Mouse (Mus musculus): ENCODE measurements around the gene Map4k4. TPM values are rescaled to one million over a fixed set of nuclear protein-coding genes. Genes with fewer than 3 reads are reported as not detected.

Map4k4 gene
- polyA plus RNA-seq, 1 experiment from 2014 or later = 25.1 TPM

DNA sequence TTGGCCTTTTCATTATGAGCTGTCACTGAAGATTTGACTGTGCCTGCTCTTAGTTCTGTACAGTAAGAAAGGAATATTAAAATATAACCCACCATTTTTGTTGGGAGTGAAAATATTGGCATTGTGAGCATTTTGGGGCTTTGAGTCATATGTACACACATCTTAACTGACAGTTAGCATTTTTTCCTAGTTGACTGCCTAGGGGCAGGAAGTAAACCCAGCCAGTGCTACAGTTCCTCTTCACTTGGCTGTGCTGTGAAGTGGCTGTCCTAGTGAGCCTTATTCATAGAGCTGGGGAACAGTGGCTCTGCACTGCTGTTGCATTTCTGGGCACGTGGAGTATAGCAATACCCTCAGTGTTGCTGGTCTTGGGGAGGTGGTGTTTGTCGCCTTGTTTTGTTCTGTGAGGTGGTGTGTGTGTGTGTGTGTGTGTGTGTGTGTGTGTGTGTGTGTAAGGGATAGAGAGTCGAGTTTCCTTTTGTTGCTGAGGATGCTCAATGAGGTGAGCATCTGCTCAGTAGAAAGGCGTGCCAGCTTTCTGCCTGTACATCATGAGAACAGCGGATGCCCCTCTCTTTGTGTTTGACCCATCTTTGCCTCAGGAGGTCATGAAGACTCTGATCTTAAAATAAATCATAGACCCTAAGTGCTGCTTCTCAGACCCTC, 43.7 kb downstream of the Map4k4 start:
- Histone ChIP-seq H3K9me3 (replicated peaks) (no peaks in the 10 kb centered on the region), H3K4me1 (peaks cover 97% of the 10 kb centered on the region), H3K4me3 (no peak overlapping the region), H3K36me3 (0 out of 2 replicates have a peak, but pooled peaks cover 3% of the 10 kb centered on the region), H3K27ac (replicated peaks) (no peak overlapping the region; the same call in 1 of the 2 replicates), H3K27me3 (ENCODE audit: low read depth, poor library complexity, severe bottlenecking) (no peaks in the 10 kb centered on the region)
- 53% methylated on average over 5 of the region's 5 CpGs for WGBS
- no peak for DNase-seq (ENCODE audit: low spot score)

DNA sequence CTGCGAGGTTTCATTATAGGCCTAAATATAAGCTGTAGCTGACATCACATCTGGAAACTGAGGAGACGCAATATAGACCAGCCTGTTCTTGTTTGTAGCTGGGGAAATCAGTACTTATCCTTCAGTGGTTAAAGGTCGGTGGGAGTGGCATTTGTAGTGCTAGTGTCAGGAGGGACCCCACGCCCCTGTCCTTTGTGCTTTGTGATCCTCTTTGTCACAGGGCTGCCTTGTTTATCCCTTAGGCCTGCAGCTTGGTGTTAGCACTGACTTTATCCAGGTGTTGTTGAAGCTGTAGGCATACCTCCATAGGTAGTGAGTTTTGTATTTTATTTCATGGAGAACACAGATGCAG, 44.2 kb downstream of the Map4k4 start:
- WGBS = 46% methylated on average over 4 of the region's 4 CpGs

DNA sequence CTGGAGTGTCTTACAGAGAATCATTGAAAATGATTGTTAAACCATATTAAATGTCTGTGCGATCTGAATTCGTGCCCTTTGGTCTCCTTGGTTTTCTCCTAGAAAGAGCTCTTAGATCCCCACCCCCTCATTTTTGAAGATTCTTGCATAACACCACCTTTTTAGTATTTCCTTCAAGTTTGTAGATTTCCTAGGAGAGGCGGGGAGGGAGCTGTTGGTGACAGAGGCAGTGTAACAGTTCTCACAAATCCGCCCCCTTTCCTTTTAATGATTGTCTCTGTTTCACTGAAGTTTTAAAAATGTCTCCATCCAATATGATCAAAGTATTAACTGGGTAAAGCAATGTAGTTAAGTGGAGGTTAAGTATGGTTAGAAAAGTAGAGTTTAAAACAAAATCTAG, 45.7 kb downstream of the Map4k4 start:
- H3K4me1 ChIP-seq = peaks cover 96% of the 10 kb centered on the region
- H3K4me3 ChIP-seq = no peak overlapping the region
- no peaks in the 10 kb centered on the region for H3K27me3 ChIP-seq (ENCODE audit: low read depth, poor library complexity, severe bottlenecking)
- no peaks in the 10 kb centered on the region for H3K9me3 ChIP-seq (replicated peaks)
- H3K27ac ChIP-seq (replicated peaks) = no peak overlapping the region
- WGBS = 76% methylated on average over 4 of the region's 4 CpGs
- H3K36me3 ChIP-seq = no peaks in the 10 kb centered on the region
- no peak for DNase-seq (ENCODE audit: low spot score)

More for the DNA sequence above, 44.2 kb downstream of the Map4k4 start:
- no peak for DNase-seq (ENCODE audit: low spot score)
- Histone ChIP-seq H3K27ac (replicated peaks) (no peak overlapping the region; the same call in 1 of the 2 replicates), H3K36me3 (no peaks in the 10 kb centered on the region), H3K9me3 (replicated peaks) (no peaks in the 10 kb centered on the region), H3K4me1 (peaks cover 98% of the 10 kb centered on the region), H3K4me3 (no peak overlapping the region), H3K27me3 (ENCODE audit: low read depth, poor library complexity, severe bottlenecking) (no peaks in the 10 kb centered on the region)

DNA sequence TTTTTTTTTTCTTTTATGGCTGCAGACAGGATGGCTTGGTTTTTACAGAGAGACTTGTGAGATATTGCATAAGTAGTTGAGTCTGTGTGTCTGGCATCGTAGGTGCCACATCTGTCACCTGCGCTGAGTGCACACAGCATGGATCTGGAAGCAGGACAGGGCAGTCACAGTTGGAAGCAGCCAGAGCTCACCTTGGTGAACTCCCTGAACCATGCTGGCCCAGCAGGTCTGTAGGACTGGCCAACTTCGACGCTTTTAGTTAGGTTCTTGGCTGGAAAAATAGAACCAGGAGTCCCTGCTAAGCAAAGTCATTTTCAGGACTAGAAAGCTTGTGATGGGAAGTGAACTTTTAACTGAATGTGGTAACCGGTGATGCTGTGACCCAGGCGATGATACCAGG, 46.5 kb downstream of the Map4k4 start:
- Histone ChIP-seq H3K36me3 (no peaks in the 10 kb centered on the region), H3K4me1 (peaks cover 93% of the 10 kb centered on the region), H3K4me3 (no peak overlapping the region), H3K27me3 (ENCODE audit: low read depth, poor library complexity, severe bottlenecking) (no peaks in the 10 kb centered on the region), H3K9me3 (replicated peaks) (no peaks in the 10 kb centered on the region), H3K27ac (replicated peaks) (peak overlapping the region; percentile 63; the same call in 1 of the 2 replicates)
- DNase-seq (ENCODE audit: low spot score) = no peak
- 67% methylated on average over 6 of the region's 6 CpGs for WGBS

DNA sequence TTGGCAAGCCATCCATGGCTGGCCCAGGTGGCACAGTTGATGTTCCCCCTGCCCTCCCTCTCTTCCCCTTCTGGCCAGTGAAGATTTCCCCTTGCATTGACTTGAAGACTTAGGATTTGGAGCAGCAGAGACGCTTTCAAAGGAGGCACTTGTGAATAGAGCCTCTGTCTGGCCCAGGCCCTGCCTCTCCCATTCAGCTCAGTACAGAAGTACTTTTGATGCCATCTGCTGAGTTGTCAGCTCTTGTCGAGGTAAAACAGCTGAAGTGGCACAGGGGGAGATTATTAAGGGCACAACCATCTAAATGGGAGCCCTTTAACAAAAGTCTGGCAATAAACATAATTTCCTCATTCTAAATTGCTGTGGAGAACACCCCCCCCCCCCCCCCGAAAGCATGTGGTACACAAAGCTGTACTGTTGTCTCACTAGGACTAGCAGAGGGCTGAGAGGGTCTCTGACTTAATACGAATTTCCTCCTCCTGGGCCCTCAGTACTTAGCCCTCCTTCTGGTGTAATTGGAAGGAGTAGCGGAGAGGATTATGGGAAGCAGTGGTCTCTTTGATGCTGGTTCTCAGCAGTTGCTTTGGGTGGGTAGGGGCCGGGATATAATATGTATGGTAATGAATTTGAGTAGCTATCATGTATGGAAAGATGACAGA, 47.1 kb downstream of the Map4k4 start:
- peaks cover 91% of the 10 kb centered on the region for H3K4me1 ChIP-seq
- H3K27me3 ChIP-seq (ENCODE audit: low read depth, poor library complexity, severe bottlenecking) = no peaks in the 10 kb centered on the region
- no peak overlapping the region for H3K4me3 ChIP-seq
- H3K27ac ChIP-seq (replicated peaks) = peak overlapping the region; percentile 50; the same call in 1 of the 2 replicates
- no peaks in the 10 kb centered on the region for H3K9me3 ChIP-seq (replicated peaks)
- H3K36me3 ChIP-seq = no peaks in the 10 kb centered on the region
- no peak for DNase-seq (ENCODE audit: low spot score)
- 54% methylated on average over 6 of the region's 6 CpGs for WGBS

DNA sequence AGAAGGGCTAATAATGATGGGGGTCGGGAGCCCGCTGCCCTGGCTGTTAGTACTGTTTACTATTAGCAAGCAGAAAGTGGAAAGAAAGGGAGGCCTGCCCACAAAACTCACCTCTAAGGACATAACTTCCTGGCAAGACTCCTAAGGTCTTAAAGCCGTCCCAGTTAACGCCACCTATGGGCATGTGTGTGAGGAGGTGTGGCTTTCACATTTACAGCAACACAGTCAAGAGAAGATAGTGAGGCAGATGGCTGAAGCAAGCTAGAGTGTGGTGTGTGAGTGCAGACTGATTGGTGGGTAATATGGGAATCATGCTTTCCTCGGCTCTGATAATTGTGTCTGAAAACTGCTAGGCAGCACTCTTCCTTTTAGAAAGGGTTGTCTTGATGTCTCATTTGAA, 48.5 kb downstream of the Map4k4 start:
- no peak for DNase-seq (ENCODE audit: low spot score)
- no peaks in the 10 kb centered on the region for H3K9me3 ChIP-seq (replicated peaks)
- H3K27me3 ChIP-seq (ENCODE audit: low read depth, poor library complexity, severe bottlenecking) = no peaks in the 10 kb centered on the region
- H3K4me1 ChIP-seq = peaks cover 84% of the 10 kb centered on the region
- no peak overlapping the region for H3K4me3 ChIP-seq
- H3K36me3 ChIP-seq = no peaks in the 10 kb centered on the region
- no peak overlapping the region for H3K27ac ChIP-seq (replicated peaks)
- WGBS = 67% methylated on average over 5 of the region's 5 CpGs

DNA sequence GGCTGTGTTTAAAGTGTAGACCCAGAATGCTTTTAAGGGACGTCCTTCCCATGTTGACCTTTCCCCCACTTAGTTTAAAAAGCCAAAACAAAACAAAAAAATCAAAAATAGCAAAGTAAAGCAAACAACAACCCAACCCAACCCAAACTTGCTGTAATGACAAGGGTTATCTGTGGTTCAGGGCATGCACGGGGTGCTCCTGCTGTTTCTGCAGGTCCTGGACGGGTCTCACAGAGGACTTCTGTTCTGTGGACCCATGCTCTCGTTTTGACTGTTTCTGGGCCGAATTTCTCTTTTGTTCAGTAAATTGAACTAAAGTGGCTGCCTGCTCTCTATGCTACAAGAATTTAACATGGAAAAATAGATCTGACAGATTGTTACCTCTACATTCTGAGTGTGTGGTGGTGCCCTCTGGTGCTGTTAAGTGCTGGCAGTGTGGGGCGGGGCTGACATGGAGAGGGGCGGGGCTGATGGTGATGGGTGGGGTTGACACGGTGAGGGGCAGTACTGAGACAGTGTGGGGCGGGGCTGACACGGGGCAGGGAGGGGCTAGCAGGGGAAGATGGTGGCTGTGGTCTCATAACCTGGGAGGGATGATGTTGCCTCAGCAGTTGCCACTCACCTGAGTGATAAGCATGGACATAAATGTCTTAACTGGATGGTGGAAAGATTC, 49.2 kb downstream of the Map4k4 start:
- Histone ChIP-seq H3K4me3 (no peak overlapping the region), H3K27ac (replicated peaks) (no peak overlapping the region), H3K36me3 (no peaks in the 10 kb centered on the region), H3K9me3 (replicated peaks) (no peaks in the 10 kb centered on the region), H3K4me1 (peaks cover 83% of the 10 kb centered on the region), H3K27me3 (ENCODE audit: low read depth, poor library complexity, severe bottlenecking) (no peaks in the 10 kb centered on the region)
- WGBS = 43% methylated on average over 10 of the region's 10 CpGs
- no peak for DNase-seq (ENCODE audit: low spot score)

DNA sequence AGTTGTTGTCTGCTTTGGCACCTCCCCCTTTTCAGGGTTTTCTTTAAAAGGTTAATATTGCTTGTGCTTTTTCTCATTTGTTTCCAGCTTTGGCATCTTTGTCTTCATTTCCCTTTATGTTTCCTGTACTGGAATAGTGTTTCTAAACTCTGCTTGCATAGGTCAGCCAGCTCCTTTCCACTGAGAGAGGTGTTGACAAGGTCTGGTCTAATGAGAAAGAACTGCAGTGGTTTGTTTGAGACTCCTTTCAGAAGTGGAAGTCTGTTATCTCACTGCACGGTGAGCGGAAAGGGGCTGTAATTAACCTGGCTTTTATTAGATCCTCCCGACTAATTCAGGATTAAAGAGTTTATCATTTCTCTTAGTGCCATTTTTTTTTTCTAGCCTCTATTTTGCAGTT, 49.9 kb downstream of the Map4k4 start:
- 85% methylated on average over 3 of the region's 3 CpGs for WGBS
- no peaks in the 10 kb centered on the region for H3K36me3 ChIP-seq
- H3K27ac ChIP-seq (replicated peaks) = no peak overlapping the region
- H3K9me3 ChIP-seq (replicated peaks) = no peaks in the 10 kb centered on the region
- H3K27me3 ChIP-seq (ENCODE audit: low read depth, poor library complexity, severe bottlenecking) = no peaks in the 10 kb centered on the region
- no peak for DNase-seq (ENCODE audit: low spot score)
- peaks cover 83% of the 10 kb centered on the region for H3K4me1 ChIP-seq
- H3K4me3 ChIP-seq = no peak overlapping the region

DNA sequence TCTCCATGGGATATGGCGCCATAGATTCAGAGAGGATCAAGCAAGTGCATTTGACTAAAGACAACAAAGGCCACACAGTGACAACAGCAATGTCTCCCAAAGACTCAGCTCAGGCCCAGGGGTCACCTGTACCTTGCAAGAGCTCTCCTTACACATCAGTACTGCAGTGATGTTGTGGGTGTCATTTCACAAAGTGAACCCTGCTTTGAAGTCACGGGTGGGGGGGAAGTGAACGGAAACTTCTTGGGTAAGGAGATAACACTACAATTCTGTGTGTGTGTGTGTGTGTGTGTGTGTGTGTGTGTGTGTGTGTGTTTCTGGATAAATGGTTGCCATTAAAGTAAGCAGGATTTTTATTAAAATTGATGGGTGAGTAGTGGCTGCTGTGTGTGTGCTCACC, 53.9 kb downstream of the Map4k4 start:
- Histone ChIP-seq H3K4me3 (no peak overlapping the region), H3K36me3 (no peaks in the 10 kb centered on the region), H3K4me1 (peaks cover 79% of the 10 kb centered on the region), H3K9me3 (replicated peaks) (no peaks in the 10 kb centered on the region), H3K27ac (replicated peaks) (no peak overlapping the region), H3K27me3 (ENCODE audit: low read depth, poor library complexity, severe bottlenecking) (no peaks in the 10 kb centered on the region)
- 91% methylated on average over 3 of the region's 3 CpGs for WGBS
- no peak for DNase-seq (ENCODE audit: low spot score)

DNA sequence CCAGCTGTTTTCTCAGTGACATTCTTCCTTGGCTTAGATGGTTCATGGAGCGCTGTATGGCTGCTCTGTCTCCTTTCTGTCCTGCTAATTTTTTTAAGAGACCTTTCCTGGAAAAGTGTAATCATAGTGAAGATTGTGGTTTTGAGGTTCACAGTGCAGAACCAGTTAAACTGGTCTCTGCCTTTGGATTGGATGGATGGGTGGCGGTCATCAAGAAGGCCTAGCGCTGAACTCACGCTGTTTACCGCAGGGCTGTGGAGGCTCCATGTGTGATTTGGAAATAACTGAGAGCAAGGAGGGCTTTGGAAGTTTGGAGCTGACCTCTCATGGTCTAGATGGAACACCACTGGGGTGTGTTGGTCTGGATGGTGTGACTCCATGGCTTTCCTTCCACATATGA, 56.0 kb downstream of the Map4k4 start:
- Histone ChIP-seq H3K27ac (replicated peaks) (no peak overlapping the region), H3K4me1 (peaks cover 74% of the 10 kb centered on the region), H3K9me3 (replicated peaks) (no peaks in the 10 kb centered on the region), H3K4me3 (no peak overlapping the region), H3K36me3 (no peaks in the 10 kb centered on the region), H3K27me3 (ENCODE audit: low read depth, poor library complexity, severe bottlenecking) (no peaks in the 10 kb centered on the region)
- no peak for DNase-seq (ENCODE audit: low spot score)
- 68% methylated on average over 5 of the region's 5 CpGs for WGBS

DNA sequence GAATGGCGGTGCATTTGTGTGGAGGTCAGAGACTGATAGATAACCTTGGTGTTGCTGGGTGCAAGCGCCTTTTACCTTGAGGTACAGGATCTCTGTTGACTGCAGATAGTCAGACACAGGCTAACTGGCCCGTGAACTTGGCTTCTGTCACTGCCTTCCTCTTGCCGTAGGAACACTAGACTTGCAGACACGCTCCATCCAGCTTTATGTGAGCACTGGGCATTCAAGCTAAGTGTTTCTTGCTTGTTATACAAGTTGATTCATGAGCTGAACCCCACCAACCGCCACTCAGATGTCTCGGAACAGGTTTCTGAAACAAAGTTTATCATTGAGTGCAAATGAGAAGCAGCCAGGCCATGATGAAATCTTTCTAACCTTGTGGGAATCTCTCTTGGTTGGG, 57.3 kb downstream of the Map4k4 start:
- no peak for DNase-seq (ENCODE audit: low spot score)
- no peaks in the 10 kb centered on the region for H3K27me3 ChIP-seq (ENCODE audit: low read depth, poor library complexity, severe bottlenecking)
- H3K27ac ChIP-seq (replicated peaks) = no peak overlapping the region
- no peaks in the 10 kb centered on the region for H3K9me3 ChIP-seq (replicated peaks)
- peaks cover 73% of the 10 kb centered on the region for H3K4me1 ChIP-seq
- H3K4me3 ChIP-seq = no peak overlapping the region
- H3K36me3 ChIP-seq = peaks cover 12% of the 10 kb centered on the region
- WGBS = 94% methylated on average over 7 of the region's 7 CpGs

DNA sequence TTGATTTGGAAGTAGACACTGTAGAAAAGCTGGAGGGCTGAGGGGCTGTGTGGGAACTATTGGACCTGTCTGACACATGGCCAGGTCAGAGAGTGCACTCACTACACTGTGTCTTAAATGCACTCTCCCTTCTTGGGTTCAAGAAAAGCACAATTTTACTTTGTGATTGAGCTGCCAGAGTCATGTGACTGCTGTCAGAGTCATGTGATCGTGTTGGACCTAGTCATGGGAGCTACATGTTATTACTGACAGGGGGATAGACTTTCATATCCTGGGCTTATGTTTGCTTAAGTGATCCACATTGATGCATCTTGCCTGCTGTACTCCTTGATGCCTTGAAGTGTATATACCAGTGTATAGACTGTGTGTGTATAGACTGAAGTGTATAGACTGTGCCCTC, 59.9 kb downstream of the Map4k4 start:
- no peaks in the 10 kb centered on the region for H3K27me3 ChIP-seq (ENCODE audit: low read depth, poor library complexity, severe bottlenecking)
- H3K4me1 ChIP-seq = peaks cover 67% of the 10 kb centered on the region
- H3K36me3 ChIP-seq = peaks cover 30% of the 10 kb centered on the region
- H3K27ac ChIP-seq (replicated peaks) = no peak overlapping the region
- no peak for DNase-seq (ENCODE audit: low spot score)
- 92% methylated on average over 1 of the region's 1 CpGs for WGBS
- no peaks in the 10 kb centered on the region for H3K9me3 ChIP-seq (replicated peaks)
- no peak overlapping the region for H3K4me3 ChIP-seq

DNA sequence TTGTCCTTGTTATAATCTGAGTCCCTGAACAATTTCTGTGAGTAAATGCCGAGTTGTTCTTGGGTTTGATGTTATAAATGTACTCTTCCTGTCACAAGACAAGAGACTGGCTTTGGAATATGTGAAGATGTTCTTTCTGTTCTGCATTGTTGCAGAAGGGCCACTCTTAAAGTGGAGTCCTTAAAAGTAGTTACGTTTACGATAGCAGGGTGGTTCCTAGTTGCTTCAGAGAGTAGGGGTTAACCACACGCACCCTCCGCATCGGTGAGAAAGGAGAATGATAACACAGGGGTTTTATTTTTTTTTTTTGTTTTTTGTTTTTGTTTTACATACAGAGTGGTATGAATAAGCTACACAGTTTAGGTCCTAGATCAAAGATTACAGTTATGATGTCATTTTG, 60.4 kb downstream of the Map4k4 start:
- Histone ChIP-seq H3K27ac (replicated peaks) (no peak overlapping the region), H3K27me3 (ENCODE audit: low read depth, poor library complexity, severe bottlenecking) (no peaks in the 10 kb centered on the region), H3K9me3 (replicated peaks) (no peaks in the 10 kb centered on the region), H3K4me1 (peaks cover 62% of the 10 kb centered on the region), H3K4me3 (no peak overlapping the region), H3K36me3 (peaks cover 34% of the 10 kb centered on the region)
- WGBS = 95% methylated on average over 6 of the region's 6 CpGs
- no peak for DNase-seq (ENCODE audit: low spot score)
